Mouse (Mus musculus): ENCODE data around the gene Uba7. TPM values are rescaled to one million over a fixed set of nuclear protein-coding genes. Genes with fewer than 3 reads are reported as not detected.

Gene Uba7
- polyA plus RNA-seq, 1 experiment from 2014 or later = 60.1 TPM

DNA sequence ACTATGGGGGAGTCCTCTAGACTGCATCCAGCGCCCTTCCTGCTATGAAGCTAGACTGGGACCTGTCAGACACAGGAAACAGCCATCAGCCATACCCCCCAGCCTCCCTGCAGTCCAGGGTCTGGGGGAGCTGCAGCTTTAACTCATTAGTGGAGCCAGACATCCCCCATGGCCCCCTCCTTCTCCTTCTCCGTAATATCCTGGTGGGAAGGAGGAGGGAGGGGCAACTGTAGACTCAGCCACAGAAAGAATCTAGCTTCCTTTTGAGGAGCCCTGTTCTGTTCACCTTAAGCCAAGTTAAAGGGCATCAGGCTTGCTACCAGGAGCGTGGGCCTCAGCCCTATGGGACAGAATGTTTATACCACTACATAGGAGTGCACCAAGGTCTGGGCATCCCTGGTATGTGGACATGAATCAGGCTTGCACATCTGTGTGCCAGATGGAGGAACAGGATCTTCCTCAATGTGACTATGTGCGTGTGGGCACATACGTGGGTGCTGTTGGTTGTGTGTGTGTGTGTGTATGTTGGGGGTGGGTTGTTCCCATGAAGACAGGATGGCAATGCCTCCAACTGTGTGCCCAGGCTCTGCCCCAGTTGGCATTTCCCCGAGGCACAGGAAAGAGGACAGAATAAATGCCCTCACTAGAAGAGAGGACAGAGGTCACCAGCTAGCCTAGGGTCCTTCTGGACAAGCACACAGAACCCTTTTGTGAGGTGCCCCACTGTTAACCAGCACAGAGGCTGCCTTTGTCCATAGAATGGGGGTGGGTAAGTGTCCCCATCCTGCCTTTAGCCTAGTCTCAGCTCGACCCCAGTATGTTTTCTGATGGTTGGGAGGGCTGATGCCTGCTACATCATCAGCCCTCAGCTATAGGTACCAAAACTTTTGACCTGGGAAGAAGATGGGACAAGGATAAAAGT lies 6.6 kb downstream of the Uba7 start:
- Histone ChIP-seq H3K27ac (replicated peaks) (peak overlapping the region; percentile 97), H3K36me3 (replicated peaks) (peaks cover 77% of the 10 kb centered on the region), H3K9ac (peak overlapping the region; percentile 82), H3K9me3 (replicated peaks) (no peaks in the 10 kb centered on the region), H3K4me1 (replicated peaks) (peaks cover 97% of the 10 kb centered on the region), H3K4me3 (replicated peaks) (peak overlapping the region; percentile 84), H3K27me3 (no peaks in the 10 kb centered on the region), H3K4me2 (peak overlapping the region; percentile 92)
- ATAC-seq (ENCODE audit: insufficient read depth) = no peak
- WGBS (ENCODE audit: insufficient replicate concordance) = 26% methylated on average over 7 of the region's 7 CpGs

- 7% methylated on average over 14 of the region's 14 CpGs for WGBS (ENCODE audit: insufficient replicate concordance)
- Histone ChIP-seq H3K4me1 (replicated peaks) (peaks cover 95% of the 10 kb centered on the region), H3K4me2 (peak within 1 kb of the TSS; percentile 92), H3K27me3 (no peaks in the 10 kb centered on the region), H3K4me3 (replicated peaks) (peak within 1 kb of the TSS; percentile 84), H3K9ac (peak within 1 kb of the TSS; percentile 82), H3K9me3 (replicated peaks) (no peaks in the 10 kb centered on the region), H3K36me3 (replicated peaks) (peaks cover 69% of the 10 kb centered on the region), H3K27ac (replicated peaks) (peak within 1 kb of the TSS; percentile 97)
- ATAC-seq (ENCODE audit: insufficient read depth) = peak; percentile 72
Measured at GRCm38 (mm10) chr9:107982681-107983346, 7.5 kb downstream of the Uba7 start, which contains the start of gene Gm20661. Gene Gm20661 (plus strand): TSS chr9:107983058.

GRCm38 (mm10) chr9:107983421-107983890 lies 8.2 kb downstream of the Uba7 start:
- H3K36me3 ChIP-seq (replicated peaks) = peaks cover 62% of the 10 kb centered on the region
- ATAC-seq (ENCODE audit: insufficient read depth) = no peak
- peak overlapping the region; percentile 84 for H3K4me3 ChIP-seq (replicated peaks)
- H3K27me3 ChIP-seq = no peaks in the 10 kb centered on the region
- H3K27ac ChIP-seq (replicated peaks) = peak overlapping the region; percentile 97
- peaks cover 92% of the 10 kb centered on the region for H3K4me1 ChIP-seq (replicated peaks)
- H3K9ac ChIP-seq = peak overlapping the region; percentile 82
- H3K9me3 ChIP-seq (replicated peaks) = no peaks in the 10 kb centered on the region
- WGBS (ENCODE audit: insufficient replicate concordance) = 15% methylated on average over 4 of the region's 4 CpGs
- peak overlapping the region; percentile 92 for H3K4me2 ChIP-seq

- peaks cover 85% of the 10 kb centered on the region for H3K4me1 ChIP-seq (replicated peaks)
- WGBS (ENCODE audit: insufficient replicate concordance) = 23% methylated on average over 19 of the region's 19 CpGs
- H3K4me3 ChIP-seq (replicated peaks) = peak overlapping the region; percentile 84
- H3K4me2 ChIP-seq = peak overlapping the region; percentile 92
- H3K9ac ChIP-seq = peak overlapping the region; percentile 82
- H3K9me3 ChIP-seq (replicated peaks) = no peaks in the 10 kb centered on the region
- peak overlapping the region; percentile 97 for H3K27ac ChIP-seq (replicated peaks)
- H3K36me3 ChIP-seq (replicated peaks) = peaks cover 55% of the 10 kb centered on the region
- no peak for ATAC-seq (ENCODE audit: insufficient read depth)
- H3K27me3 ChIP-seq = no peaks in the 10 kb centered on the region
Measured at GRCm38 (mm10) chr9:107984052-107984753, 8.9 kb downstream of the Uba7 start.

GRCm38 (mm10) chr9:107984754-107985055 lies 9.4 kb downstream of the Uba7 start:
- Histone ChIP-seq H3K4me1 (replicated peaks) (peaks cover 81% of the 10 kb centered on the region), H3K9ac (peak overlapping the region; percentile 82), H3K27ac (replicated peaks) (peak overlapping the region; percentile 97), H3K4me3 (replicated peaks) (peak overlapping the region; percentile 84), H3K36me3 (replicated peaks) (peaks cover 50% of the 10 kb centered on the region), H3K4me2 (peak overlapping the region; percentile 92), H3K27me3 (no peaks in the 10 kb centered on the region), H3K9me3 (replicated peaks) (no peaks in the 10 kb centered on the region)
- no peak for ATAC-seq (ENCODE audit: insufficient read depth)
- WGBS (ENCODE audit: insufficient replicate concordance) = 16% methylated on average over 9 of the region's 9 CpGs

DNA sequence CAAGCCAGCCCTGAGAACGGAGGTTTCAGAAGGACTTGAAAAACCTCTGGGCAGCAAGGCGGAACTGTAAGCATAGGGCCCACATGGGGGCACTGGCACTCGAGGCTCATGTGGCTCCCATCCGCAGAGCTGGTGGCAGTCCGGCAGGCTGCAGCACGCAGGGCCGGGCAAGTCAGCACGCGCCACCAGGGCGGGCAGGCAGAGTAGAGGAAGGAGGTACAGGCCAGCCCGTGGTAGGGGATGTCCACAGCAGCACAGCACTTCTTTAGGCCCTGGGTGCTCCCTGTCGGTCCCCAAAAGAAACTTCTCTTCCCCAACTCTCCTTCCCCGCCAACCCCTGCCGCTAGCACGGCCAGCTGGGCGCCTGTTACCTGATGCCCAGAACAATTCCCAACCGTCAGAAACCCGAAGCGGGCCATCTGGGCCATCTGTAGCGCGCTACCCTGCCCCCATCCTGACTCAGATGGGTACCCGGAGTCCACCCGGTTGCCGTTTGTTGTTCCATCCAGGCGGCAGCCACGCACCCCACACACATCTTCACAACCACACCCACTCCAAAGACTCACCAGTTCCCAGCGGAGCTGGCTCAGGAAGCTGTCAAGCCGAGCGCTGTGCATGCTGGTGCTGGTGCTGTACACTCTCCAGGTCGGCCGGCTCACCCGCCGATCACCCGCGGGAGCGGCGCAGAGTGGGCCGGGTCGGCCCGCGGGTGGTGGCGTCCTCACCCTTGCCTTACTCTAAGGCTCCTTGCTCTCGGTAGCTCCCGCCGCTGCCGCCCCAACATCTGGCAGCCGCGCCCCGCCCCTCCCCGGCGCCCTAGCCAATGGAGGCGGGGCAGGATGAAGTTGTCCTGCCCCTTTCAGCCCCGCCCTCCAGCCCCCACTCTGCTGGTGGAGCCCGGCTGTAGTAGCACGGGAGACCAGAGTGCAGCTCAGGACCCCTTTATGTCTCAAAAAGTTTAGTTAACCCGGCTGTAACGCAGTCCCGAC lies 10.1 kb downstream of the Uba7 start, which contains the start of gene Inka1:
Gene Inka1, minus strand, starts transcription at position 749 of the 989 bp plus-strand sequence.
- peaks cover 43% of the 10 kb centered on the region for H3K36me3 ChIP-seq (replicated peaks)
- peak within 1 kb of the TSS; percentile 97 for H3K27ac ChIP-seq (replicated peaks)
- ATAC-seq (ENCODE audit: insufficient read depth) = peak; percentile 74
- H3K4me2 ChIP-seq = peak within 1 kb of the TSS; percentile 92
- peak within 1 kb of the TSS; percentile 82 for H3K9ac ChIP-seq
- WGBS (ENCODE audit: insufficient replicate concordance) = under 1% methylated on average over 58 of the region's 58 CpGs
- H3K4me1 ChIP-seq (replicated peaks) = peaks cover 81% of the 10 kb centered on the region
- no peaks in the 10 kb centered on the region for H3K9me3 ChIP-seq (replicated peaks)
- peak within 1 kb of the TSS; percentile 84 for H3K4me3 ChIP-seq (replicated peaks)
- H3K27me3 ChIP-seq = no peaks in the 10 kb centered on the region

- Histone ChIP-seq H3K4me3 (replicated peaks) (peak overlapping the region; percentile 84), H3K9me3 (replicated peaks) (no peaks in the 10 kb centered on the region), H3K4me1 (replicated peaks) (peaks cover 72% of the 10 kb centered on the region), H3K4me2 (peak overlapping the region; percentile 92), H3K36me3 (replicated peaks) (peaks cover 33% of the 10 kb centered on the region), H3K9ac (peak overlapping the region; percentile 82; the same call in 1 of the 2 replicates), H3K27ac (replicated peaks) (peak overlapping the region; percentile 97), H3K27me3 (0 out of 2 replicates have a peak, but pooled peaks cover 3% of the 10 kb centered on the region)
- peak; percentile 8; the same call in 1 of the 2 replicates for ATAC-seq (ENCODE audit: insufficient read depth)
- 1% methylated on average over 18 of the region's 18 CpGs for WGBS (ENCODE audit: insufficient replicate concordance)
Measured at GRCm38 (mm10) chr9:107986376-107986775, 11.1 kb downstream of the Uba7 start.

GRCm38 (mm10) chr9:107987950-107988349 lies 12.6 kb downstream of the Uba7 start:
- Histone ChIP-seq H3K27me3 (0 out of 2 replicates have a peak, but pooled peaks cover 3% of the 10 kb centered on the region), H3K4me3 (replicated peaks) (no peak overlapping the region), H3K9ac (no peak overlapping the region), H3K9me3 (replicated peaks) (no peaks in the 10 kb centered on the region), H3K27ac (replicated peaks) (no peak overlapping the region), H3K4me2 (no peak overlapping the region), H3K36me3 (replicated peaks) (peaks cover 18% of the 10 kb centered on the region), H3K4me1 (replicated peaks) (peaks cover 57% of the 10 kb centered on the region)
- WGBS (ENCODE audit: insufficient replicate concordance) = 64% methylated on average over 3 of the region's 3 CpGs
- ATAC-seq (ENCODE audit: insufficient read depth) = no peak

DNA sequence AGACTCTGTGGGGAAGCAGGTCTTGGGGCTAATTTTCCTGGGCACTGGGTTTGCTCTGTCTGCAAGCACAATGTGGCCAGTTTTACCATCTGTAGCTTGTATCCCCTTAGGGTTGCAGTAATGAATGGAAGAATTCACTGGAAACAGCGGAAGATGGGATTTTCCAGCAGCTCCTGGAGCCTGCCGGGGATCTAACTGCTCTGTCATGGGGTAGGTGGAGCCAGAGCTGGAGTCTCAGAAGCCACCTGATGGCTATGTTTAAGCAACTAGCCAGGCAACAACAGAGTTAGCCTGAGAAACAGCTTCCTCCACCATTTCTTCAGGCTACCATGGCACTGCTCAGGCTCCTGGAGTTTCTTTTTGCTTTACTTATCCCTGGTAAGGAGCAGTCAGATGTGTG lies 16.9 kb downstream of the Uba7 start, which contains the start of gene Cdhr4:
Gene Cdhr4, plus strand, starts transcription at position 301 of the 400 bp plus-strand sequence.
- H3K9ac ChIP-seq = no peak within 1 kb of the TSS
- ATAC-seq (ENCODE audit: insufficient read depth) = no peak
- WGBS (ENCODE audit: insufficient replicate concordance) = 70% methylated on average over 2 of the region's 2 CpGs

GRCm38 (mm10) chr9:107993013-107993412 lies 17.7 kb downstream of the Uba7 start:
- Histone ChIP-seq H3K4me3 (replicated peaks) (no peak overlapping the region), H3K4me2 (no peak overlapping the region), H3K27ac (replicated peaks) (no peak overlapping the region), H3K4me1 (replicated peaks) (peaks cover 11% of the 10 kb centered on the region), H3K27me3 (0 out of 2 replicates have a peak, but pooled peaks cover 3% of the 10 kb centered on the region), H3K9me3 (replicated peaks) (no peaks in the 10 kb centered on the region), H3K9ac (no peak overlapping the region), H3K36me3 (replicated peaks) (no peaks in the 10 kb centered on the region)
- WGBS (ENCODE audit: insufficient replicate concordance) = 77% methylated on average over 11 of the region's 11 CpGs
- ATAC-seq (ENCODE audit: insufficient read depth) = no peak

More for the DNA sequence above, 16.9 kb downstream of the Uba7 start, which contains the start of gene Cdhr4:
- Histone ChIP-seq H3K4me3 (replicated peaks) (no peak within 1 kb of the TSS), H3K9me3 (replicated peaks) (no peaks in the 10 kb centered on the region), H3K27me3 (0 out of 2 replicates have a peak, but pooled peaks cover 3% of the 10 kb centered on the region), H3K27ac (replicated peaks) (no peak within 1 kb of the TSS), H3K4me2 (no peak within 1 kb of the TSS), H3K4me1 (replicated peaks) (peaks cover 17% of the 10 kb centered on the region), H3K36me3 (replicated peaks) (no peaks in the 10 kb centered on the region)

All from liver, embryonic 15.5 days (tissue).